Mouse (Mus musculus) MEL (cell line): ENCODE results near the gene Rpa1.

Experiments used
- CHD1 ChIP-seq: IDR thresholded peaks from 2 replicates; pipeline ENCODE4 v1.6.1; 2012; ENCODE audit warnings: low read depth, mild to moderate bottlenecking, inconsistent platforms, low read length, improper control_type of control experiment
- CTCF ChIP-seq, 3 experiments: IDR thresholded peaks in 2 of 3; conservative IDR thresholded peaks in 1 of 3; 2 replicates each; pipeline ENCODE4 v1.5.1; 2011 to 2012; ENCODE audit warnings: low read length in 3 of 3, low read depth in 2 of 3, mild to moderate bottlenecking in 2 of 3, improper control_type of control experiment in 1 of 3, inconsistent platforms in 1 of 3, mixed read lengths in 1 of 3, moderate library complexity in 1 of 3; ENCODE audit not compliant: control insufficient read depth in 1 of 3, insufficient read depth in 1 of 3, poor library complexity in 1 of 3, severe bottlenecking in 1 of 3
- EP300 ChIP-seq, 2 experiments: IDR thresholded peaks; 2 replicates each; pipeline ENCODE4 v1.6.1; 2011; ENCODE audit warnings: improper control_type of control experiment in 2 of 2, low read length in 2 of 2, low read depth in 1 of 2, mild to moderate bottlenecking in 1 of 2
- ETS1 ChIP-seq: IDR thresholded peaks from 2 replicates; pipeline ENCODE4 v1.6.1; 2012; ENCODE audit warnings: low read depth, mild to moderate bottlenecking, inconsistent platforms, low read length, improper control_type of control experiment, moderate library complexity
- MXI1 ChIP-seq: IDR thresholded peaks from 2 replicates; pipeline ENCODE4 v1.6.1; 2011; ENCODE audit warnings: mild to moderate bottlenecking, low read depth, low read length, improper control_type of control experiment
- MYC ChIP-seq: IDR thresholded peaks from 2 replicates; pipeline ENCODE4 v1.6.1; 2011; ENCODE audit warnings: low read depth, mild to moderate bottlenecking, low read length, improper control_type of control experiment, moderate library complexity
- POLR2A ChIP-seq, 2 experiments: IDR thresholded peaks; 2 replicates each; pipeline ENCODE4 v1.6.1; 2011 to 2012; ENCODE audit warnings: low read length in 2 of 2, mild to moderate bottlenecking in 2 of 2, control low read depth in 1 of 2, improper control_type of control experiment in 1 of 2, low read depth in 1 of 2, moderate library complexity in 1 of 2; ENCODE audit not compliant: control insufficient read depth in 1 of 2, insufficient read depth in 1 of 2, poor library complexity in 1 of 2
- POLR2AphosphoS2 ChIP-seq: IDR thresholded peaks from 2 replicates; pipeline ENCODE4 v1.6.1; 2011; ENCODE audit warnings: low read length, improper control_type of control experiment
- UBTF ChIP-seq: IDR thresholded peaks from 2 replicates; pipeline ENCODE4 v1.6.1; 2012; ENCODE audit warnings: low read depth, mild to moderate bottlenecking, inconsistent platforms, low read length, improper control_type of control experiment, moderate library complexity, borderline replicate concordance; ENCODE audit not compliant: insufficient read depth
- ZNF384 ChIP-seq: IDR thresholded peaks from 2 replicates; pipeline ENCODE4 v1.6.1; 2012; ENCODE audit warnings: low read depth, mild to moderate bottlenecking, inconsistent platforms, low read length, improper control_type of control experiment

DNA sequence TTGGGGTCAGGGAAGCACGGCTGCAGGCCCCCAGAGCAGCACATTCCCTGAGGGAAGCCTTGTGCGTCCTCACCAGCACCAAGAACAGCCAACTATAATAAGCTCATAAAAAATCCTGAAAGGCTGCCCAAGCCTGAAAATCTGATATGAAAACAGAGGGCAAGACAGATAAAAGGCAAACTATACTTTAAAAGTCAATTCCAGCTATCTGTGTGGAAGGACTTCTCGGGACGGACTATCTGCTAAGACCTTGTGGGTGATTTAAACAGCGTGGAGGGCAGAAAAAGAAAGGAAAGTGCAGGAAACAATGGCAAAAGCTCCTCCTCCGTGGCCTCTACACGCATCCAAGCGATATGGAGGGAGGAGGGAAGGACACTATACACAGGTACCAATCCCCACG lies 43.3 kb downstream of the Rpa1 start:
- no peak for TF ChIP-seq POLR2A (IDR thresholded peaks at IDR 0.05; ENCODE audit: control insufficient read depth in 1 of 2, insufficient read depth in 1 of 2, low read depth in 1 of 2, low read length in 2 of 2, poor library complexity in 1 of 2)
- no peak for TF ChIP-seq UBTF
- no peak for TF ChIP-seq POLR2AphosphoS2
- no peak for TF ChIP-seq MYC
- no peak for TF ChIP-seq CHD1
- no peak; the same call in 1 of the 2 replicates for TF ChIP-seq ETS1
- TF ChIP-seq ZNF384 = no peak
- TF ChIP-seq EP300 (IDR thresholded peaks at IDR 0.05; ENCODE audit: low read depth in 1 of 2, low read length in 2 of 2) = peak; percentile 52 to 66; a peak in 3 of 4 replicates
- TF ChIP-seq CTCF (IDR thresholded peaks at IDR 0.05 in 2 of 3, conservative IDR thresholded peaks at IDR 0.05 in 1 of 3; ENCODE audit: control insufficient read depth in 1 of 3, insufficient read depth in 1 of 3, low read depth in 2 of 3, low read length in 3 of 3, poor library complexity in 1 of 3, severe bottlenecking in 1 of 3) = no peak
- TF ChIP-seq MXI1 = peak; percentile 42; the same call in 1 of the 2 replicates
